Mouse (Mus musculus) v-Abl transformed pro-B cells (cell line): ENCODE results near the gene Pgf.

ENCODE experiments used
- in situ Hi-C, 2 experiments: fragments of 400-800 bp; cut with MboI; formaldehyde crosslinking; loops; one replicate each; pipeline ENCODE4 v1.15.1; 2025; ENCODE audit not compliant: unreplicated experiment in 2 of 2

Pgf gene

DNA sequence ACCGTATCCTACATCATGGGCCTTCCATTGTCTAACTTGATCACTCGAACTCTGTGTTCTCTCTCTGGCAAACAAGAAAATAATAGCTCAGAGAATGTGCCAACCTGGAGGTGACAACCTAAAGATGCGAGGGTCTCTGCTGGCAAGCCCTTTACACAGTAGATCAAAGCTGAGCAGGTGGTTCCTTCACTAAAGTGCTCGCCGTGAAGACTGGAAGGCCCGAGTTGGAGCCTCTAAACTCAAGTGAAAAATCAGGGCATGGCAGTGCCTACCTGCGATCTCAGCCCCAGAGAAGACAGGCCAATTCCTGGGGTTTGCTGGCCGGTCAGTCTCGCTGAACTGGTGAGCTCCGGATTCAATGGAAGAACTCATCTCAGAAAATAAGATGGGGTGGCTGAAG is 15.6 kb upstream of the Pgf start:
- in situ Hi-C loops: no loop called here

DNA sequence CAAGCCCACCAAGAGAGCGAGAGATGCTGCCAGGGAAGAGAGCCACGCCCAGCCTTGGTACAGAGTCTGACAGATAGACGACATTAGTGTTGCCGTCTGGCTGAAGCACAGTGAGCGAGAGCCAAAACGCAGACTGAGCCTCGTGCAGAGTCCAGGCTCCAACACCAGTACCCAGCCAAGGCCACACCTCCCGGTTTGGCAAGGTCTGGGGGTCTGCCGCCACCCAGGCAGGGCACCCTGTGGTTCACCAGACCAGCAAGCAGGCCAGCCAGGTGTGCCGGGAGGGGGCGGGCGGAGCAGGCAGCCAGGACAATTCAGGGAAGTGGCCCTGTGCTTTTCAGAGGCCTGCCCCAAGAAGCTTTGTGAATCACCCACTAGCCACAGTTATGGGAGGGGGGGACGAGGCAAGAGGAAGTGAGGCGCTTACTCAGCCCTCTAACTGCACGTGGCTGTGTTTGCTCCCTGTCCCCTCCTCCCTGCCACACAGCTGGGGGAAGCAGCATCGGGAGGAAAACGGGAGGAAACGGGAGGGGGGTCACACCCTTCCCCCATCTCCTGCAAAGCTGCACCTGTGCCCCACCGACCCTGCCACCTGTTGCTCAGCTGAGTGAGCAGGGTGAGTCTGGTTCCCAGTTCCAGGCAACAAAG is 15.0 kb upstream of the Pgf start:
- in situ Hi-C loops: no loop called here

DNA sequence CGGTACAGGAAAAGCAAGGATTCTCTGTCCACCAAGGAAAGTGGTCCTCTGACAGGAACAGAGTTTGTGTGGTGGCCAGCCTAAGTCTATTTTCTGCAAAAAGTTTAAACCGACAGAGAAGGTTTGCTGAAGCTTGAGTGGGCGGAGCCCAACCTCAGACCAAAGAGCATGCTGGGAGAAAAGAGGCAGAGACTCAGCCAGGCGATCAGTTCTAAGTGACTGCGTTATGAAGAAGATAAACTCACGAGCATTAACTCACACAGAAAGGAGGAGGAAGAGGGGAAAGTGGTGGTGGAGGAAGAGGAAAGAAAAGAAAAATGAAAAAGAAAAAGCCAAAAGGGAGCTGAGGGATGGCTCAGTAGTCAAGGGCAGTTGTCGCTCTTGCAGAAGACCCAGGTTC is 12.7 kb upstream of the Pgf start:
- in situ Hi-C loops: no loop called here

DNA sequence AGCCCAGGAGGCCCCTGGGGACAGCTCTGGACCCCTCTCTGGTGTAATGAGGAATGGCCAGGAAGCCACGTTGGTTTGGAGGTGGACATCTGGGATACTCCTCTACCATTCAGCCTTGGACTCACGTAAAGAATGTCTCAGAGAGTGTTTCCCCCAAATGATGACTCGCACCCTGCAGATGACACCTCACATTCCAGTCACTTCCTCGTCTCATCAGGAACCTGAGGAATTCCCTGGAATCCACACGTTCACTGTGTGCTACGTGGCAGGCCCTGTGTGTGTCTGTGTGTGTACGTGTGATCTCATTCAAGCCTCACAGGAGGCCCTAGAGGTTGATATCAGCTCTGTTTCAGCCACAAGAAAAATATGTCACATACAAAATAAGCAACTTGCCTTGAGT is 8.8 kb upstream of the Pgf start:
- in situ Hi-C loops: no loop called here

DNA sequence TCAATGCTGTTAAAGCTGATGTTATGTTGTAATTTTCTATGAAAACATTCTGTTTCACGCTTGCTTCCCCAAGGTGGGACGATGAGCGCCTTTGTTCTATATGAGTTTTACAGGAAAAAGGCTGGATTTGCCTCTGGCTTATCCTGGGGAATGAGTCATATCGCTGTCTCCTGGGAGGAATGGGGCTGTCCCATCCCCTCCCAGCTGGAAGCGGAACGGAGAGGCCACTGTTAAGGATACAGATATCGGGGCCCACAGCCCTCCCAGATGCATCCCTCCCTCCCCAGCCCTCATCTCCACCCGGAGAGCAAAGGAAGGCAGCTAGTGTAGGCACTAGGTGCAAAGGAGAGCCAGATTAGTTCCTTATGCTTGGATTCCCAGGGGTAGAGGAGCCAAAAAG is 8.2 kb upstream of the Pgf start:
- in situ Hi-C loops: no loop called here

DNA sequence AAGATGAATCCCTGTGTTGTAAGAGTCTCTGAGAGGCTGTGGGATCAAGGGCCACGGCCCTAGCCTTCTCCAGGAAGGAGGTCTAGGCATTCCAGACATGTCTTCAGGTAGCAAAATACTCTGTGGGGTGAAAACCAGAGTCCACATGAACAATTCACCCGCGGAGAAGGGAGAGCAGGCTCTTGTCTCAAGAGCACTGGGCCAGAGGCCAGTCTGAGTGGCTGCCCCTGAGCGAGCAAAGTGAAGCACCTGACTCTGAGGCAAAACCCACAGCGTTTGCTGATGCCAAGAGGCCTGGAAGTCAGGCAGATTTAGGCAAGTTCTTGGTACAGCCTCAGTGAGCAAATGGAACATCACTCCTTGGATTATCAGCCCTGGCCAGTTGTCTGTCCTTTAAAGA is 6.5 kb upstream of the Pgf start:
- in situ Hi-C loops: no loop called here

DNA sequence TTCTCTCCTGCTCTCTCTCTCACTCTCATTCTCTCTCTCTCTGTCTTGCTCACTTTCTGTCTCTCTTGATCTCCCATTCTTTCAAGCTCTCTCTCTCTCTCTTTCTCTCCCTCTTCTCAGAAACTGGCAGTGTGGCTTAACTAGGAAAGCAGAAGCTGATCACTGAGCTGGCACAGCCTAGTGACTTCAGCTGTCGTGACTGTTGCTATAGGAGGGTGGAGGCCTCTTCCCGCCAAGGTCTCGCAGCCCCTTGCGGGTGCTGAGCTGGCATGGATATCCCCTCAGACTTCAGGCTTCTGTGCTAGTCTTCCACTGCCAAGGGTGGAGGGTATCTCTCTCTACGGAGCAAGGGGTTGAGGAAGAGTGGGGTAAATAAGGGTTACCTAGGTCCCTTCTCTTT is 5.3 kb upstream of the Pgf start:
- in situ Hi-C loops: no loop called here

DNA sequence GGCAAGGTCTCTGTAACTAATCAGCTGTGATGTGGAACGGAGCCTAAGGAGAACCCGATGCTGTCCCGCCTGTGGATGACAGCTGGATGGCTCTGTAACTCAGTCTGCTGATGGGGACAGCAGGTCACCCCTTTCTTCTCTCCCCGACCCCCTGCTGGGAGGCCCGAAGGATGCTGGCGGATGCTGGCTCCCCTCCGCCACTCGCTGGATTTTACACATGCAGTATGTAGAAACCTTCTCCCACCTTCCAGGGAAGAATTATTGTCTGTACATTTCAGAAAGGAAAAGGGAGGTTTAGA is 4.7 kb upstream of the Pgf start:
- in situ Hi-C loops: no loop called here

DNA sequence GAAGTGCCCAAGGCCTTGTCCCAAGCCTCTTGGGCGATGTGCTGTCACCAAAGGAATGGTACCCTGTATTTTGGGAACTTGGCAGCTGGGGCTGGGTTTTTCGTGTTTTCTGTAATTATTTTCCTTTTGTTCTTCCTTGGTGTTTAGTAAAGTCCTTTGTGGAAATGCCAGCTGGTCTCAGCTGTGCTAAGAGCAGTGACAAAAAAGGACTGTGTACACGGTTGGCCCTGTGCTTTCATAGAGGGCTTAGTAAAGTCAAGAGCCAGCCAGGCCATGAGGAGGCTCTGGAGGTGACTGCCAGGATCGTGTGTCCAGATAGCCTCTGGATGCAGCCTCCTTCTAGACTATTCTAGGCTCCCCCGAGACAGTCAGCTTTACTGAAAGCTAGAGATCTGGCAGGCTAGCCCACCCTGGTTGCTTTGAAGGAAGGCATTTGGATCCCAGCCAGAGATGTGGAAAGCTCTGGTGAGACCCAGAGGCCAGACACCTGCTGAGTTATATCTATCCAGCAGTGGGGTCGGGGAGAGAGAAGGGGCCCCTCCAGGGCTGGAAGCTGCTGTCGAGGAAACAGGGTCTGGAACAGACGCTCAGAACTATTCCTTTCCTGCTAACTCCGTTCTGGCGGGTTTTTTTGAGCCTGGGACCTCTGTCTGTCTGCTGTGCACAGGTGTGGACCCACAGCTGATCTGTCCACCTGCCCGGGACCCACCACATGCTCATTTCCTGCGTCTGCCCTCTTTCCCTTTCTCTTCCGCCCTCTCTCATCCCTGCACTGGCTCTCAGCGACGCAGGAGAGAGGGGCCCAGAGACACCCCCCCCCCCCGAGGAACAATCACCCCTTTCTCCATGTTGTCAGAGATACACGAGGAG is 4.1 kb upstream of the Pgf start:
- in situ Hi-C loops: no loop called here

DNA sequence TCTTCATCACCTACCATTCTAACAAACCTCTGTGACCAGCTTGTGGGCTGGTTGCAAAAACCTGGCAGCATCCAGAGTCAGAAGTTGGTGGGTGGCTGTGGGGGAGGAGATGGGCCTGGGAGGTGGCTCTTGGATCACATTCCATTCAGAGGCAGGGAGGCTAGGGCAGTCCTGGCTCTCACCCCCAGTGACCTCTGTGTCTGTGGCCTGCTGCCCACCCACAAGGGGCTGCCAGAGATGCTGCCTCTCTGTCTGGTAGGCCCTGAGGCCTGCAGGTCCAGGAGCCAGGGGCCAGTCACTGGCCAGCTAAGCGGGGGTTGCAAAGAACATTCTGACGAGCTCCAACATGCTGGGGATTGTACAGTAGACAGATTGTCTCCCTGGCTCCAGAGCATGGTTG is 704 bp upstream of the Pgf start:
- in situ Hi-C loops: loop anchor here in 1 of 2 experiments (5.0 kb wide), 1 partner anchor 34 kb away; no protein-coding TSS in a partner anchor

DNA sequence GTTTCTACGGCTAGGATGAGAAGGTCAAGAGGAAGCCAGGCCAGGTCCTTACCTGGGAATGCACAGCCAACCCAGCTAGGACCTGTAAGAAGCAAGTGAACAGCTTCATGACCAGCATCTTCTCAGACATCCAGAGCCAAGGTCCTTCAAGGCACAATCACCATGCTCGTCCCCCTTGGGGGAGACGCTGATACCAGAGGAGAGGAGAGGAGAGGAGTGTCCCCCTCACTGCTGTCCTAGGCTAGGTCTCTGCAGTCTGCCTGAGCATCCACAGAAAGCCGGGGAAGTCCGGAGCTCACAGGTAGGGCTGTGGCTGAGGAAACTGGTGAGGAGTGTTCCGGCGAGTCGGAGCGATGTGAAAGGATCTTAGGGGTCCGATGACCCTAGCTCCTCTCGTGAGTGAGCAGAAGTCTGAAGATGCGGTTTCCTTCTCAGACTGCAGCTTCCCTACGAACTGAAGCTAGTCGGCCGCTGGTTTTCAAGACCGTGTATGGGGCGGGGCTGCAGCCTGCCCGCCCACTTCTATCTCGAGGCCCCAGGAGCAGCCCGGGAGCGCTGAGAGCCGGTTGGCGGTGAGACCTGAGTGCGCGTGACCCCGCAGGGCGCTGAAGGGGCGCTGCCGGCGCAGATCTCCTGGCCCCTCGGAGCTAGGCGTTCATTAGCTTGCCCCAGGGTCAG is 605 bp downstream of the Pgf start:
- in situ Hi-C loops: loop anchor here in 1 of 2 experiments (5.0 kb wide), 1 partner anchor 35 kb away; no protein-coding TSS in a partner anchor

DNA sequence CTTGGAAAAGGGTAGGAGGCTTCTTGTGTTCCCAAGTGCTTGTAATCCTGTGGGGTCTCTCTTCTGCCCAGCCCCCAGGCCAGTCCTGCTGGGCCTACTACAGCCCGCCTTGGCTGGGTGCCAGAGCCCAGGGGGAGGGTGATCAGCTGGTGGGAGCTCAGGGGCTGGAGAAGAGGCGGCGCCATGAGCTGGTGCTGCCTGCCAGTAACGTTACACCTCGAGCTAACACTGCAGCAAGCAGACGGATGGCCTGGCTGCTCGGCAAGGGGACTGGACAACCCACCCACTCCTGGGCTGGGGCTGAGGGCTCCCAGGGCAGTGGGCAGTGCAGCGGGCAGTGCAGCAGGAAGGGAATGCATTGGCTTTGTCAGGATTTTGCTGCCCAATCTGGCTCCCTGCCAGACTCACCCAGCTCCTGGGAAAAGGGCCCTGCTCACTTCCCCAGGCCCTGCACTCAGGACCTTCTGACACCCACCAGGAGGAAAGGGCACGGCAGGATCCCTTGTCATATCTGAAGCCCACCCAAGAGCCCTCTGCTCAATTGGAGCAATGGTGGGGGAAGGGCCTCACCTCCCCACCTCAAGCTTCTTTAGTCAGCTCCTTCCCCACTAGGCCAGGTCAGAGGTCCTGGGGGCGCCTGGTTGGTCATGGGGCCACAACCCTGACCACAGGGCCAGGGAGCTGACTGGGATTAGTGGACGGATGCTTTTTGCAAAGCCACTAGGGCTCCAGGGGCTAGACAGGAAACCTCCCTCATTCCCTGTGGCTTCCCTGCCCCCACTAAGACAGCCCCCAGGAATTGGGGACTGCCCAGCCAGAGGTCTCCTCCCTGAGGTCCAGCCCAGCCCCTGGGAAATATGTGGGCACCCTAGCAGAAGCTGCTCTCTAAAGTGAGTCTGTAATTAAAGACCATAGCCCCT is 1.4 kb downstream of the Pgf start:
- in situ Hi-C loops: loop anchor here in 1 of 2 experiments (5.0 kb wide), 1 partner anchor 36 kb away; no protein-coding TSS in a partner anchor

DNA sequence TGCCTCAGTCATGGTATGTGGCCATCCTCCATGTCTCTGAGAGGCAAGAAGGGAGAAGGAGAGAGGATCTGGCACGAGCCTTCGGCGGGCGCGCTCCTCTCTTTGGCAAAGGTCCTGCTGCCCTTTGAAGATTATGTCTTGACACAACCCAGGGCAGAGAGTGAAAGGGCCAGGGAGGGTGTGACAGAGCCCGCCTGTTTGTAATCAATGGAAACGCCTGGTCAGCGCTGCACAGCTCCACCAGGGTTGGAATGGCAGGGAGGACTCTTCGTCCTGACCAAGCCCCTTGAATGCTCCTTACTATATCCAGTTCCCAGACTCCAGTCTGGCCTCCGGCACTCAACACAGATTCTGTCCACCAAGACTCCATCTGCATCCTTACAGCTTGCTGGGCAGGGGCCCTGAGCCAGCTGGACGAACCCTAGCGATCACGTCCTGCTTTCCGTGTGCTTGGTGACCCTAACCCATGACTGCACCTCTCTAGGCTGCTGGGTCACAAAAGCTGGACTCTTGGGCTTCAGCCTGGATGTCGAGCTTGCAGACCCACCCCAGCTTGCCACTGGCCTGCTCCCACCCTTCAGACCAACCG is 2.4 kb downstream of the Pgf start:
- in situ Hi-C loops: loop anchor here in 1 of 2 experiments (5.0 kb wide), 1 partner anchor 37 kb away; no protein-coding TSS in a partner anchor

DNA sequence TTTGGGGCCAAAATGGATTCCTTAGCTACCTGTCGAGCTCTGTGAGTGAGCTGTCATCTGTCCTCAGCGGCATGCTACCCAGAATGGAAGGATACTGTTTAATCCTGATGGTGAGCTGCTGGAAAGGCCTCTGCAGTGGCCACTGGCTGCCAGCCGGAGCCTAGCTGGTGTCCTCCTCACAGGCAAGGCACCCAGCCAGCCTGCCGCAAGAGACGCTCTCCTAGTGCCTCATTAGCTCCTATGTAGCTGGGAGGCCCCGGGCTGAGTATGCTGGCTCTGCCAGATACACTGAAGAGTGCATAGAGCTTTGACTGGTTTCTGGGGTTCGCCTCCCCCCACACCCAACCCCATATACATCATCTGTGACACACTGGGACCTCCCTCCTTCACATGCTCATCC is 3.6 kb downstream of the Pgf start:
- in situ Hi-C loops: loop anchor here (5.0 kb wide), 2 partner anchors 48 to 113 kb away; partner anchors contain the start of genes Acyp1 (in 1 of the 2) and Zc2hc1c (in 1 of the 2)

DNA sequence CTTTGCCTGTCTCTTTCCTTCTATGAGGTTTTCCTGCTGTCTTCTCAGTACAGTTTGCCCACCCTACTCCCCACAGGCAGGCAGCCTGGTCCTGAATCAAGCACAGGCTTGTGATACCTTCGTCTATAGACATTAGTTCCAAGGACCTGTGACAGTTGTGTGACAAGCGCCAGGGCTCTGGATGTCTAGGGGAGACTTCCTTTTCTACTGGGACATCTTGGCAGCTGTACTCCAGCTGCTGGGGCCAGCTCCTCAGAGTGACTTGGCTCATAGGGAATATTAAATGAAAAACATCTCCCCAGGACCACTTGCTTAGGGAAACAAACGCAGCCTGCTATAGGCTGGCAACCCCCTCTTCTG is 6.7 kb downstream of the Pgf start:
- in situ Hi-C loops: loop anchor here (5.0 kb wide), 2 partner anchors 51 to 116 kb away; partner anchors contain the start of genes Acyp1 (in 1 of the 2) and Zc2hc1c (in 1 of the 2)

DNA sequence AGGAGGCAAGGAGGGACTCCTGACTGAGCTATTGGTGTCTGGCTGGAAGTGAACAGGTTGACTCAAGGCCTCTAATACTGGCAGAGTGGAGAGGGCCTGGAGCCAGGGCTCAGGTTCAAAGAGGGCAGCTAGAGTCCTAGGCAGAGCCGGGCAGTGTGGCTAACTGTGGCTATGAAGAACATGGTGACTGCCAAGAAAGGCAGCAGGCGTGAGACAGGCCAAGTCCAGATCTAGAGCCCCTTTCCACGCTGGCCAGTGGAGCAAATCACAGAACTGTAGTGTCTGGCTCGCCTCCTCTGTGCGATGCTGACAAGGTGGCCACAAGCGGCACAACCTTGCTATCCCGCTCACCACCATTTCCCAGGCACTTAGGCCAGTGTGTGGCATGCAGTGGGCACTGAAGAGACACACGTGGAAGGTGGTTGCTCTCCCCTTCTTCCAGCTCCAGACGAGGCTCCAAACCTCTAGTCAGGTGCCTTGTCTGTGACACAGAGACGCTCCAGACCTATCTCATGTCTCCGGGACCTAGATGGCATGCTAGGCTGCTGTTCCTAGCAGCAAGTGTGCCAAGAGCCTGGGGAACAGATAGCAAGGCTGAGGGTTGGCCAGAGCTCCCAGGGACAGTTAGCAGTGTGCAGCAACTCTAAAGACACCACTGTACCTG is 7.2 kb downstream of the Pgf start:
- in situ Hi-C loops: loop anchor here (5.0 kb wide), 2 partner anchors 52 to 117 kb away; partner anchors contain the start of genes Acyp1 (in 1 of the 2) and Zc2hc1c (in 1 of the 2)

DNA sequence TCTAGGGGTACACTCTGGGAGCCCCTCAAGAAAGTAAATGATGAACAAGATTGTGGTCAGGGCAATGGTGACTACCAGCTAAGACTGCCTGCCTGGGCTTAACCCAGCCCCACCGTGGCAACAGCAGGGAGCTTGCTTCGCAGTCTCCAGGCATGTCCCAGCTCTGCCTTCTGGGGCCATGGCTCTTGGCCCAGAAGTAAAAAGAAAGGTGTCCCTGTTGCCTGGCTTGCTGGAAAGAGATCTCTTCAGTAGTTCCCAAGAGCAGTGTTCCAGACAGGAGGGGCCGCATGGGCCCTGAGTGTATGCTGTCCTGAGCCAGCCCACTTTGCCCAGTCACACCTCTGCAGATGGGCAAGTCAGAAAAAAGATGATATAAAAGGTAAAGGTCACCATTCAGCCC is 7.7 kb downstream of the Pgf start:
- in situ Hi-C loops: loop anchor here (5.0 kb wide), 2 partner anchors 52 to 117 kb away; partner anchors contain the start of genes Acyp1 (in 2 of the 2) and Zc2hc1c (in 2 of the 2)

DNA sequence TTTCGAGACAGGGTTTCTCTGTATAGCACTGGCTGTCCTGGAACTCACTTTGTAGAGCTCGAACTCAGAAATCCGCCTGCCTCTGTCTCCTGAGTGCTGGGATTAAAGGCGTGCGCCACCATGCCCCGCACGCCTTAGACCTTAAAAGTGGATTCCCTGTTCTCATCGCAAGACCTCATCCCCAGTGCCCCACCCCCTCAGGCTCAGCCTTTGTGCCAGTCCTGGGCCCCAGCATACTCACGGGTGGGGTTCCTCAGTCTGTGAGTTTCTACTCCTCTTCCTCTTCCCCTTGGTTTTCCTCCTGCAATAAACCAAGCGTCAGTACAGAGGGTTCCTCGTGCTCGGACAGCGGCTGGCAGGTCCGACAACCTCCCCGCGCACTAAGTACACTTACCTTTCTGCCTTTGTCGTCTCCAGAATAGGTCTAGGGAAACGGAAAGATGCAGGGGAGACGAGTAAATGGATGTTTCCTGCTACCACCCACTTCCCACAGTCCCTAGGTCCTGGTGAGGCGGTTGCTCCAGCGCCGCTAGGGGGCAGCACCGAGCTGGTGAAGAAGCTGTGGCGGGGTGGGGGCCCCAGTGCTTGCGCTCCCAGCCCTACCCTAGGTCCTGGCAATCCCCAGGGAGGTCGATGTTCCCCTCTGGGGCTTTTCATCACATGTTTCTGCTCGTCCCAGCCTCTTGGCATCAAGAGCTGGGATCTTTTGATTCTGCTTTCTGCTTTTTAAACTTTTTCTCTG is 8.3 kb downstream of the Pgf start:
- in situ Hi-C loops: loop anchor here in 1 of 2 experiments (5.0 kb wide), 1 partner anchor 118 kb away; the partner anchor contains the start of genes Acyp1 and Zc2hc1c
